Mouse (Mus musculus) CH12.LX (cell line): ENCODE measurements around the gene Cacng2. TPM values are rescaled to one million over a fixed set of nuclear protein-coding genes. Genes with fewer than 3 reads are reported as not detected.
A peak's percentile ranks its signal among the peaks of the same experiment; 100 is the strongest.

ENCODE experiments used
- DNase-seq: peaks from one replicate; pipeline ENCODE4 v3.0.0-alpha.2; 2013; ENCODE audit errors: extremely low read depth
- H3K27ac ChIP-seq: 2 replicates; pipeline ENCODE4 v1.5.1; 2012; ENCODE audit warnings: low read depth, mild to moderate bottlenecking, control low read depth, moderate library complexity; ENCODE audit not compliant: insufficient read depth
- H3K27me3 ChIP-seq: replicated peaks from 2 replicates; pipeline ENCODE3; 2012; ENCODE audit warnings: inconsistent platforms
- H3K36me3 ChIP-seq, 2 experiments: replicated peaks in 1 of 2; 2 replicates each; pipeline versions ENCODE3 to v1.6.1; 2012; ENCODE audit warnings: inconsistent platforms in 1 of 2, low read length in 1 of 2, mild to moderate bottlenecking in 1 of 2, mixed read lengths in 1 of 2, moderate library complexity in 1 of 2; ENCODE audit not compliant: control insufficient read depth in 1 of 2, insufficient read depth in 1 of 2
- H3K4me1 ChIP-seq, 2 experiments: 2 replicates each; pipeline ENCODE4 v1.6.1; 2012; ENCODE audit warnings: inconsistent platforms in 1 of 2, moderate library complexity in 1 of 2; ENCODE audit not compliant: insufficient read depth in 2 of 2, control insufficient read depth in 1 of 2
- H3K4me2 ChIP-seq: 2 replicates; pipeline ENCODE4 v1.6.1; 2012; ENCODE audit warnings: low read depth, mild to moderate bottlenecking, control low read depth; ENCODE audit not compliant: poor library complexity, insufficient read depth, severe bottlenecking
- H3K4me3 ChIP-seq, 3 experiments: fragments of 150-350 bp in 1 of 3; sonication (generic) in 1 of 3; replicated peaks in 1 of 3; 2 replicates each; pipeline versions ENCODE3 to v1.5.1; 2011 to 2012; ENCODE audit warnings: low read depth in 2 of 3, low read length in 2 of 3, mild to moderate bottlenecking in 2 of 3, moderate library complexity in 2 of 3, control low read depth in 1 of 3, improper control_type of control experiment in 1 of 3, inconsistent platforms in 1 of 3, mixed read lengths in 1 of 3; ENCODE audit not compliant: poor library complexity in 1 of 3
- H3K79me2 ChIP-seq: replicated peaks from 2 replicates; pipeline ENCODE4 v1.6.1; 2012; ENCODE audit warnings: mild to moderate bottlenecking, moderate library complexity; ENCODE audit not compliant: control insufficient read depth, poor library complexity, insufficient read depth, severe bottlenecking; ENCODE audit errors: extremely low read depth
- H3K9ac ChIP-seq: 2 replicates; pipeline ENCODE4 v1.6.1; 2012; ENCODE audit warnings: low read depth, mild to moderate bottlenecking, control low read depth, moderate library complexity; ENCODE audit not compliant: insufficient read depth
- H3K9me3 ChIP-seq: replicated peaks from 2 replicates; pipeline ENCODE3; 2012; ENCODE audit warnings: low read length, inconsistent platforms, mixed read lengths
- BHLHE40 ChIP-seq: IDR thresholded peaks from 2 replicates; pipeline ENCODE4 v1.6.1; 2011; ENCODE audit warnings: mild to moderate bottlenecking, low read depth, low read length, improper control_type of control experiment
- CHD1 ChIP-seq: IDR thresholded peaks from 2 replicates; pipeline ENCODE4 v1.6.1; 2012; ENCODE audit warnings: low read depth, low read length, improper control_type of control experiment, inconsistent platforms
- CHD2 ChIP-seq: IDR thresholded peaks from 2 replicates; pipeline ENCODE4 v1.6.1; 2011; ENCODE audit warnings: low read length, improper control_type of control experiment
- CTCF ChIP-seq, 2 experiments: IDR thresholded peaks in 1 of 2; conservative IDR thresholded peaks in 1 of 2; 2 replicates each; pipeline ENCODE4 v1.5.1; 2011 to 2012; ENCODE audit warnings: low read depth in 2 of 2, low read length in 2 of 2, improper control_type of control experiment in 1 of 2, inconsistent platforms in 1 of 2, mild to moderate bottlenecking in 1 of 2, moderate library complexity in 1 of 2
- EP300 ChIP-seq: IDR thresholded peaks from 2 replicates; pipeline ENCODE4 v1.6.1; 2011; ENCODE audit warnings: low read length, improper control_type of control experiment
- GABPA ChIP-seq: IDR thresholded peaks from 2 replicates; pipeline ENCODE4 v1.6.1; 2012; ENCODE audit warnings: low read depth, low read length, improper control_type of control experiment, inconsistent platforms; ENCODE audit not compliant: insufficient replicate concordance
- IRF4 ChIP-seq: IDR thresholded peaks from 2 replicates; pipeline ENCODE4 v1.6.1; 2014; ENCODE audit warnings: low read depth, mild to moderate bottlenecking, inconsistent platforms, low read length, improper control_type of control experiment
- JUND ChIP-seq: conservative IDR thresholded peaks from 2 replicates; pipeline ENCODE4 v1.6.1; 2011; ENCODE audit warnings: low read depth, low read length, improper control_type of control experiment
- KAT2A ChIP-seq: IDR thresholded peaks from 2 replicates; pipeline ENCODE4 v1.6.1; 2012; ENCODE audit warnings: low read length, improper control_type of control experiment, inconsistent platforms; ENCODE audit not compliant: insufficient replicate concordance
- MAFK ChIP-seq: IDR thresholded peaks from 2 replicates; pipeline ENCODE4 v1.6.1; 2011; ENCODE audit warnings: low read length, improper control_type of control experiment; ENCODE audit not compliant: insufficient replicate concordance
- MAX ChIP-seq: IDR thresholded peaks from 2 replicates; pipeline ENCODE4 v1.6.1; 2011; ENCODE audit warnings: low read length, improper control_type of control experiment
- MAZ ChIP-seq: IDR thresholded peaks from 2 replicates; pipeline ENCODE4 v1.6.1; 2012; ENCODE audit warnings: low read depth, mild to moderate bottlenecking, inconsistent platforms, low read length, improper control_type of control experiment, moderate library complexity
- MXI1 ChIP-seq: IDR thresholded peaks from 2 replicates; pipeline ENCODE4 v1.6.1; 2011; ENCODE audit warnings: mild to moderate bottlenecking, low read depth, low read length, improper control_type of control experiment
- NRF1 ChIP-seq: IDR thresholded peaks from 2 replicates; pipeline ENCODE4 v1.6.1; 2014; ENCODE audit warnings: low read depth, mild to moderate bottlenecking, inconsistent platforms, low read length, improper control_type of control experiment, moderate library complexity
- PAX5 ChIP-seq: IDR thresholded peaks from 2 replicates; pipeline ENCODE4 v1.6.1; 2012; ENCODE audit warnings: low read length, inconsistent platforms, mixed read lengths
- POLR2AphosphoS2 ChIP-seq: IDR thresholded peaks from 2 replicates; pipeline ENCODE4 v1.6.1; 2011; ENCODE audit warnings: low read depth, low read length, improper control_type of control experiment
- RAD21 ChIP-seq: IDR thresholded peaks from 2 replicates; pipeline ENCODE4 v1.6.1; 2011; ENCODE audit warnings: low read depth, mild to moderate bottlenecking, low read length, improper control_type of control experiment, moderate library complexity
- SIN3A ChIP-seq: IDR thresholded peaks from 2 replicates; pipeline ENCODE4 v1.6.1; 2012; ENCODE audit warnings: low read length, improper control_type of control experiment, inconsistent platforms
- SMC3 ChIP-seq: IDR thresholded peaks from 2 replicates; pipeline ENCODE4 v1.6.1; 2011; ENCODE audit warnings: low read depth, low read length, improper control_type of control experiment
- TBP ChIP-seq: conservative IDR thresholded peaks from 2 replicates; pipeline ENCODE4 v1.6.1; 2011; ENCODE audit warnings: low read depth, low read length, improper control_type of control experiment
- TCF12 ChIP-seq: IDR thresholded peaks from 2 replicates; pipeline ENCODE4 v1.6.1; 2014; ENCODE audit warnings: low read depth, mild to moderate bottlenecking, inconsistent platforms, low read length, improper control_type of control experiment
- ZKSCAN1 ChIP-seq: IDR thresholded peaks from 2 replicates; pipeline ENCODE4 v1.6.1; 2012; ENCODE audit warnings: low read depth, inconsistent platforms, low read length, improper control_type of control experiment, borderline replicate concordance
- dilution Hi-C: fragments of 300-500 bp; cut with MboI; formaldehyde crosslinking; loops from 2 replicates; pipeline ENCODE4 v1.14.3; 2020; ENCODE audit warnings: low sequenced_read_pairs; ENCODE audit not compliant: extremely low pct_unique_long_range_greater_than_20kb, extremely low pct_ligation_motif_present
- in situ Hi-C: fragments of 300-500 bp; cut with MboI; formaldehyde crosslinking; loops from 3 replicates; pipeline ENCODE4 v1.14.3; 2019; ENCODE audit warnings: low sequenced_read_pairs, low pct_ligation_motif_present, low pct_unique_long_range_greater_than_20kb, mixed read lengths
- polyA plus RNA-seq: library from polyadenylated mRNA; unstranded; fragments of >175 nt; gene quantifications from 2 replicates; pipeline ENCODE4 v1.2.1, GENCODE M21; 2012; ENCODE audit warnings: low read depth; ENCODE audit not compliant: insufficient read length
- total RNA-seq, 2 experiments: library from RNA; depleted of rRNA; stranded (reverse); fragments of 300-350 nt in 1 of 2; fragments of >200 nt in 1 of 2; gene quantifications; 2 replicates each; pipeline ENCODE4 v1.2.3; 2012 to 2014

Cacng2 gene
- total and polyA plus RNA-seq, 3 experiments = not detected

- Histone ChIP-seq H3K79me2 (no peaks in the 10 kb centered on the region), H3K36me3 (no peaks in the 10 kb centered on the region), H3K9me3 (no peaks in the 10 kb centered on the region), H3K4me1 (no peaks in the 10 kb centered on the region), H3K9ac (no peak overlapping the region), H3K27me3 (peaks cover 81% of the 10 kb centered on the region), H3K4me2 (no peak overlapping the region), H3K4me3 (no peak overlapping the region), H3K27ac (no peak overlapping the region)
- peak; percentile 22 for DNase-seq
- in situ Hi-C loops (no loop called here), dilution Hi-C loops (no loop called here)
- TF ChIP-seq MAFK (no peak), SMC3 (no peak), MXI1 (peak; percentile 72; the same call in 1 of the 2 replicates), POLR2AphosphoS2 (no peak), SIN3A (peak; percentile 64)
Observed at GRCm38 (mm10) chr15:78066475-78066874, 53.4 kb downstream of the Cacng2 start.

GRCm38 (mm10) chr15:78065541-78065940 lies 54.3 kb downstream of the Cacng2 start:
- Histone ChIP-seq H3K27ac (no peak overlapping the region), H3K4me1 (no peaks in the 10 kb centered on the region), H3K4me2 (no peak overlapping the region), H3K27me3 (peaks cover 76% of the 10 kb centered on the region), H3K9ac (no peak overlapping the region), H3K36me3 (no peaks in the 10 kb centered on the region), H3K79me2 (no peaks in the 10 kb centered on the region), H3K4me3 (no peak overlapping the region), H3K9me3 (no peaks in the 10 kb centered on the region)
- TF ChIP-seq JUND (no peak), NRF1 (no peak), CHD1 (no peak), KAT2A (no peak), SMC3 (no peak), MAZ (no peak), TBP (no peak), CTCF (conservative IDR thresholded peaks at IDR 0.05 in 1 of 2, IDR thresholded peaks at IDR 0.05 in 1 of 2; ENCODE audit: low read depth in 2 of 2, low read length in 2 of 2) (no peak), TCF12 (no peak), CHD2 (no peak), BHLHE40 (no peak), EP300 (no peak), GABPA (no peak), RAD21 (no peak), PAX5 (no peak), MAX (no peak), IRF4 (no peak), ZKSCAN1 (no peak)
- dilution Hi-C loops = no loop called here
- no peak for DNase-seq
- in situ Hi-C loops = no loop called here
